Mouse (Mus musculus): ENCODE results near the gene Matn1.

Matn1 gene

DNA sequence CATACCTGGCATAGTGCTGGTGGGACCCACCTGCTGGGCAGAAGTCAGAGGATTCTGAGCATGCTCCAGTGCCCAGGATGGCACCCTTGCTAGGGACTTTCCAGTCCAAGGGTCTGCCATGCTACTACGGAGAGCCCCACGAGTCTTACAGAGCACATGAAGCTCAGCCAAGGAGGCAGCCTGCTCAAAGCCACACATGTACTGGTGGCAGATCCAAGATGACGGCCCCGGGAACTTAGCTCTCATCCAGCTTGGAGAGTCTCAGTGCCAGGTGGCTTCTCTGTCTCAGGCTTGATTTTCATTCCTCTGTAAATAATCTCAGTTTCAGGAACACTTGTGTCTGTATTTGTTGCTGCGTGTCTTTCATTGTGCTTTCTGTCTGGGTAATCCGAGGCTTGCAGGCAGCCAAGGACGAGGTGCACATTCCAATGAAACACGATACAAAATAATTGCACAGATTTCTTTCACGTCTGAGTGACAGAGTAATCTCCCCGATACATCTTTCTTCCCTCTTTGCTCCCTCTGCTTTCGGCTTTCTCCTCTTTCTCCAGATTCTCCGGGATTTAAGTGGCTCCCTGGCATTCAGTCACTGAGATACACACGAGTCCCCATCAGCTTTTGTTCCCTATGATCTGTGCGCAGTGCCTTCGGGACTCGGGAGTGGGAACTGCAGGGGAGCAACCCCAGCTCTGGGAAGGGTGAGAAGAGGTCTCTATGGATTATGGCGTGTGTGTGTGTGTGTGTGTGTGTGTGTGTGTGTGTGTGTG is 40.4 kb downstream of the Matn1 start:
- DNase-seq (ENCODE audit: low spot score): no peak

DNA sequence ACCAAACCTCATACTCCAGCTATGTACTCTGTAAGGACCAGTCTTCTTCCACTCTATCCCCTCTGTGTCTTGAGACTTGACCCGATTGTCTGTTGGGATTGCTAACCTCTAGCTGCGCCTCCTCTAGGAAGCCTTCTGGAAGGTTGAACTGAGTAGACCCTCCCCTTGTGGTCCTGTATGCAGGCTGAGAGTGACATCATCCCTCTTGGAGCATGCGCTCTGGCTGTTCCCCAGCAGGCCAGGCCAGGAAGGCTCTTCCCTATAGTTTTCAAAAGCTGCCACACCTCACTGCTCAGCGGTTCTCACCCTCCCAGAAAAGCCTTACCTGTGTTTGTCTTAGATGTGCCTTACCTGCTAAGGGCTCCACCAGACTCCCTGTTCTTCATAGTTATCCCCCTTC is 42.9 kb downstream of the Matn1 start:
- no peak for DNase-seq (ENCODE audit: low spot score)

DNA sequence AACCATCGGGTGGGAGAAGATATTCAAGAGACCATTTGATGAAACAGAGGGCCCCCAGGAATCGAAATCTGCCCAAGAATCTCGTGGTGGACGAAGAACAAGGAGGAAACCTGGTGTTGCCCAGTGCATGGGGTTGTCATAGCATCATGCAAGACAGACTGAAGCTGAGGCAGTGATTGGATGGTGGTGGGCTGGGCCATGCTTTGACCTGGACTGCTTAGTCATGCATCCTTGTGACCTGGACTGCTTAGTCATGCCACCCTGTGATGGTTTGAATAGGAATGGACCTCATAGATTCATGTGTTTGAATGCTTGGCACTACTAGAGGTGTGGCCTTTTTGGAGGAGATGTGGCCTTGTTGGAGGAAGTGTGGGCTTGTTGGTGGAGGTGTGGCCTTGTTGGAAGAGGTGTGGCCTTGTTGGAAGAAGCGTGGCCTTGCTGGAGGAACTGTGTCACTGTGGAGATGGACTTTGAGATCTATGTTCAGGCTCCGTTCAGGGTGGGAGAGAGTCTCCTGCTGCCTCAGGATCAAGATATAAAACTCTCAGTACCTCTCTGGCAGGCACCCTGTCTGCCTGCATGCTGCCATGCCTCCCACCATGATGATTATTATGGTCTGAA is 44.1 kb downstream of the Matn1 start:
- no peak for DNase-seq (ENCODE audit: low spot score)

DNA sequence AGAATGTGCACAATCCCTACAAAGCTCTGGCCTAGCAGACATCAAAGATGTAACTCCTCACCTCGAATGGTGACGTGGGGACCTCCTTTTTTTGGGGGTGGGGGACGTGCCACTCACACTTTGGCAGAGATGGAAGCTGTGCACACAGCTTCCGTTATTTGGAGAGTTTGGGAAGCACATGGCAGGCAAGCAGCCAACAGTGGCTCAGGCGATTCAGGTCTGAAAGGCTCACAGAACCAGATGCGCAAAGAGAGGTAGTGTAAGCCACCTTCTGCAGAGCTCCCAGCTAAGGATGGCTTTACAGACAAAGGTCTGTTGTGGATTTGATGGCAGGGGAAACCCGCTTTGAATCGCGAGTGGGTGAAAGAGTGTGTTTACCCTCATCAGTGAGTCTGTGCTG is 45.0 kb downstream of the Matn1 start:
- DNase-seq (ENCODE audit: low spot score): no peak

DNA sequence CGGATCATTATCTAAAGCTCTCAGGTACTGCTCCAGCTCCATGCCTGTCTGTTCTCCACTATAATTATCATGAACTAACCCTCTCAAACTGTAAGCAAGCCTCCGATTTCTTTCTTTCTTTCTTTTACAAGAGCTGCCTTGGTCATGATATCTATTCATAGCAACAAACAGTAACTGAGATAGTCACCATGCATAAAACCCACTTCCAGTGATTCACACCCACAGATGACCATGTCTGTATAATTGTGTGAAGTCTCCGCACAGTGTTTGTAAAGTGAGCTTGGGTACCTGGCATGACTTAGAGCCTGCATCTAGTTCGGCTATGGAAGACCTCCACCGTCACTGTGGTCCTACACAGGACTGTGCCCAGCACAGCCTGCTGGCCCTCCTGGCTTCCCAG is 46.8 kb downstream of the Matn1 start:
- DNase-seq (ENCODE audit: low spot score): no peak

DNA sequence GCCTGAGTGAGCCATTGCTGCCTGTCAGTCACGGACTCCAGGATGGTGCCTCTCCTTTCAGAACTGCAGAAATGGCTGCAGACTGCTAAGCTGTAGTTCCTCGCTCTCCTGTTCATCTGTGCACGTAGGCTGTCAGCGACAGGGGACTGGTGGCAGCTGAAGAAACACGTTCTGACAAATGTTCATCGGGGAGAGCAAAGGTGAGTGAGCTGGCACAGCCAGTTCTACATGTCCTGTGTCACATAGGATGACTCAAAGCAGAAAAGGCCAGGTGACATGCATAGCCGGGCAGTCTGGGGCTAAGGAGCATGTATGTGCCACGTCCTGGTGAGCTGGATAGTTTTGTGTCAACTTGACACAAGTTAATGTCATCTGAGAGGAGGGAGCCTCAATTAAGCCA is 50.4 kb downstream of the Matn1 start:
- DNase-seq (ENCODE audit: low spot score): no peak

GRCm38 (mm10) chr4:130999744-131000527 is 55.8 kb downstream of the Matn1 start:
- no peak for DNase-seq (ENCODE audit: low spot score)

DNA sequence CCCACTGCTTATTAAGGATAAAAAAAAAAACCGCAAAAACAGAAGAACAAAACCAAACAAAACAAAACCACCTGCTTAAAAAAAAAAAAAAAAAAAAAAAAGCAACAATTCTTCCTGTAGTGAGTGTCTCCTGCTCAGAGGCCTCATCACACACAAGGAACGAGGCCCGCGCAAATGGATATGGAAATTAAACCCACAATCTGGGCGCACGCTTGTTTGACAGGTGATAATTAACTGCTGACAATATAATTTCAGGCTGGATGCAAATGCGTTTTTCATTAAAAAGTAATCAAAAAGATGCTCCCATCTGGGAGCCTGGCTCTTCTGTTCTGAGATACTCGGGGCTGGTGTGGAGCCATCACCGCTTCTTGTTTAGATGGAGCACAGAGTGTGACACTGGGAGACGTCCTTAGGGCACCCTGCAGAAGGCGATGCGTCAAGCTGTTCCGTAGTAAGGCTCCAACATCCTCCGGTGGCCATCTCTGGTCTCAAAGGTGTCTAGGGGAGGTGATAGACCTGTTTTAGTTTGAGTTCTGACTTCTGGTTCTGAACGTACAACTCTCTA is 56.5 kb downstream of the Matn1 start:
- DNase-seq (ENCODE audit: low spot score): no peak
